Mouse (Mus musculus): Measurements from ENCODE around the gene Oasl2. TPM values are rescaled to one million over a fixed set of nuclear protein-coding genes. Genes with fewer than 3 reads are reported as not detected.
"Not testable (repeated sequence)": the region's sequence is repeated elsewhere in the genome, so short reads cannot be mapped to it uniquely, and the experiment has no call there.

Gene Oasl2
- polyA plus RNA-seq, 1 experiment from 2014 or later, result 2.0 TPM

GRCm38 (mm10) chr5:114883022-114883421 lies 13.7 kb upstream of the Oasl2 start:
- Histone ChIP-seq H3K9me3 (replicated peaks) (no peaks in the 10 kb centered on the region), H3K4me3 (no peak overlapping the region), H3K4me1 (peaks cover 11% of the 10 kb centered on the region; the same call in 1 of the 2 replicates), H3K27ac (no peak overlapping the region), H3K36me3 (no peaks in the 10 kb centered on the region), H3K27me3 (ENCODE audit: low read depth, poor library complexity, severe bottlenecking) (peaks cover 7% of the 10 kb centered on the region; the same call in 1 of the 2 replicates)
- 87% methylated on average over 11 of the region's 11 CpGs for WGBS
- DNase-seq (ENCODE audit: low spot score), result no peak

- no peaks in the 10 kb centered on the region for H3K36me3 ChIP-seq
- no peak for DNase-seq (ENCODE audit: low spot score)
- no peak overlapping the region for H3K27ac ChIP-seq
- no peaks in the 10 kb centered on the region for H3K4me1 ChIP-seq
- H3K9me3 ChIP-seq (replicated peaks), result no peaks in the 10 kb centered on the region
- no peaks in the 10 kb centered on the region for H3K27me3 ChIP-seq (ENCODE audit: low read depth, poor library complexity, severe bottlenecking)
- H3K4me3 ChIP-seq, result no peak overlapping the region
- 91% methylated on average over 6 of the region's 6 CpGs for WGBS
Measured at GRCm38 (mm10) chr5:114886801-114887200, 9.9 kb upstream of the Oasl2 start.

GRCm38 (mm10) chr5:114888995-114889394 lies 7.7 kb upstream of the Oasl2 start:
- no peaks in the 10 kb centered on the region for H3K9me3 ChIP-seq (replicated peaks)
- DNase-seq (ENCODE audit: low spot score), result no peak
- H3K4me1 ChIP-seq, result no peaks in the 10 kb centered on the region
- H3K4me3 ChIP-seq, result no peak overlapping the region
- no peaks in the 10 kb centered on the region for H3K36me3 ChIP-seq
- H3K27ac ChIP-seq, result no peak overlapping the region
- WGBS, result 90% methylated on average over 2 of the region's 2 CpGs
- no peaks in the 10 kb centered on the region for H3K27me3 ChIP-seq (ENCODE audit: low read depth, poor library complexity, severe bottlenecking)

GRCm38 (mm10) chr5:114895542-114895941 lies 1.2 kb upstream of the Oasl2 start:
- Histone ChIP-seq H3K27ac (no peak overlapping the region), H3K9me3 (replicated peaks) (no peaks in the 10 kb centered on the region), H3K4me1 (peaks cover 13% of the 10 kb centered on the region), H3K36me3 (no peaks in the 10 kb centered on the region), H3K27me3 (ENCODE audit: low read depth, poor library complexity, severe bottlenecking) (no peaks in the 10 kb centered on the region), H3K4me3 (no peak overlapping the region)
- no peak for DNase-seq (ENCODE audit: low spot score)
- WGBS, result 91% methylated on average over 4 of the region's 4 CpGs

- H3K4me1 ChIP-seq, result peaks cover 13% of the 10 kb centered on the region
- 19% methylated on average over 7 of the region's 7 CpGs for WGBS
- peak overlapping the region; percentile 63 for H3K27ac ChIP-seq
- H3K4me3 ChIP-seq, result peak overlapping the region; percentile 26; the same call in 1 of the 2 replicates
- H3K27me3 ChIP-seq (ENCODE audit: low read depth, poor library complexity, severe bottlenecking), result no peaks in the 10 kb centered on the region
- H3K36me3 ChIP-seq, result no peaks in the 10 kb centered on the region
- no peak for DNase-seq (ENCODE audit: low spot score)
- H3K9me3 ChIP-seq (replicated peaks), result no peaks in the 10 kb centered on the region
Measured at GRCm38 (mm10) chr5:114897374-114897793, 648 bp downstream of the Oasl2 start.

- no peak overlapping the region for H3K27ac ChIP-seq
- DNase-seq (ENCODE audit: low spot score), result no peak
- peaks cover 13% of the 10 kb centered on the region for H3K4me1 ChIP-seq
- H3K4me3 ChIP-seq, result no peak overlapping the region
- H3K9me3 ChIP-seq (replicated peaks), result no peaks in the 10 kb centered on the region
- no peaks in the 10 kb centered on the region for H3K36me3 ChIP-seq
- WGBS, result 83% methylated on average over 7 of the region's 7 CpGs
- no peaks in the 10 kb centered on the region for H3K27me3 ChIP-seq (ENCODE audit: low read depth, poor library complexity, severe bottlenecking)
Measured at GRCm38 (mm10) chr5:114898857-114899256, 2.1 kb downstream of the Oasl2 start.

GRCm38 (mm10) chr5:114902413-114902812 lies 5.7 kb downstream of the Oasl2 start:
- Histone ChIP-seq H3K4me3 (no peak overlapping the region), H3K27ac (no peak overlapping the region), H3K36me3 (no peaks in the 10 kb centered on the region), H3K27me3 (ENCODE audit: low read depth, poor library complexity, severe bottlenecking) (no peaks in the 10 kb centered on the region), H3K9me3 (replicated peaks) (no peaks in the 10 kb centered on the region), H3K4me1 (peaks cover 15% of the 10 kb centered on the region)
- WGBS, result 33% methylated on average over 1 of the region's 1 CpGs
- peak; percentile 57 for DNase-seq (ENCODE audit: low spot score)

GRCm38 (mm10) chr5:114908598-114909305 lies 12.0 kb downstream of the Oasl2 start:
- Histone ChIP-seq H3K36me3 (no peaks in the 10 kb centered on the region), H3K27ac (no peak overlapping the region), H3K4me3 (no peak overlapping the region), H3K4me1 (peaks cover 13% of the 10 kb centered on the region), H3K9me3 (replicated peaks) (no peaks in the 10 kb centered on the region), H3K27me3 (ENCODE audit: low read depth, poor library complexity, severe bottlenecking) (no peaks in the 10 kb centered on the region)
- WGBS, result 56% methylated on average over 13 of the region's 13 CpGs
- DNase-seq (ENCODE audit: low spot score), result no peak

- H3K4me1 ChIP-seq, result peaks cover 11% of the 10 kb centered on the region
- no peaks in the 10 kb centered on the region for H3K36me3 ChIP-seq
- no peak for DNase-seq (ENCODE audit: low spot score)
- no peaks in the 10 kb centered on the region for H3K9me3 ChIP-seq (replicated peaks)
- no peak overlapping the region for H3K4me3 ChIP-seq
- WGBS, result 77% methylated on average over 4 of the region's 4 CpGs
- H3K27ac ChIP-seq, result no peak overlapping the region
- H3K27me3 ChIP-seq (ENCODE audit: low read depth, poor library complexity, severe bottlenecking), result no peaks in the 10 kb centered on the region
Measured at GRCm38 (mm10) chr5:114913686-114914085, 16.9 kb downstream of the Oasl2 start.

- DNase-seq (ENCODE audit: low spot score), result no peak
- Histone ChIP-seq H3K27me3 (ENCODE audit: low read depth, poor library complexity, severe bottlenecking) (no peaks in the 10 kb centered on the region), H3K9me3 (replicated peaks) (no peaks in the 10 kb centered on the region), H3K4me3 (no peak overlapping the region), H3K36me3 (no peaks in the 10 kb centered on the region), H3K4me1 (peaks cover 9% of the 10 kb centered on the region), H3K27ac (peak overlapping the region; percentile 2; the same call in 1 of the 2 replicates)
- WGBS, result 77% methylated on average over 8 of the region's 8 CpGs
Measured at GRCm38 (mm10) chr5:114914855-114915254, 18.1 kb downstream of the Oasl2 start.

- DNase-seq (ENCODE audit: low spot score), result no peak
- WGBS, result 85% methylated on average over 5 of the region's 5 CpGs
- Histone ChIP-seq H3K4me3 (no peak overlapping the region), H3K9me3 (replicated peaks) (no peaks in the 10 kb centered on the region), H3K27ac (no peak overlapping the region), H3K36me3 (no peaks in the 10 kb centered on the region), H3K27me3 (ENCODE audit: low read depth, poor library complexity, severe bottlenecking) (no peaks in the 10 kb centered on the region), H3K4me1 (peaks cover 9% of the 10 kb centered on the region)
Measured at GRCm38 (mm10) chr5:114915854-114916253, 19.1 kb downstream of the Oasl2 start.

GRCm38 (mm10) chr5:114916777-114917176 lies 20.0 kb downstream of the Oasl2 start:
- 84% methylated on average over 4 of the region's 4 CpGs for WGBS
- Histone ChIP-seq H3K9me3 (replicated peaks) (no peaks in the 10 kb centered on the region), H3K27me3 (ENCODE audit: low read depth, poor library complexity, severe bottlenecking) (no peaks in the 10 kb centered on the region), H3K4me3 (no peak overlapping the region), H3K36me3 (no peaks in the 10 kb centered on the region), H3K27ac (no peak overlapping the region), H3K4me1 (peaks cover 11% of the 10 kb centered on the region)
- no peak for DNase-seq (ENCODE audit: low spot score)

GRCm38 (mm10) chr5:114917357-114917756 lies 20.6 kb downstream of the Oasl2 start:
- not testable (repeated sequence) for DNase-seq (ENCODE audit: low spot score); H3K27ac ChIP-seq; H3K9me3 ChIP-seq (replicated peaks); H3K4me3 ChIP-seq; H3K27me3 ChIP-seq (ENCODE audit: low read depth, poor library complexity, severe bottlenecking); H3K36me3 ChIP-seq
- peaks cover 15% of the 10 kb centered on the region for H3K4me1 ChIP-seq
- 95% methylated on average over 5 of the region's 5 CpGs for WGBS

Data from limb, embryonic 10.5 days (tissue).